Mouse (Mus musculus) heart, embryonic 15.5 days (tissue): Measurements from ENCODE around the gene Arhgef18. TPM values are rescaled to one million over a fixed set of nuclear protein-coding genes. Genes with fewer than 3 reads are reported as not detected.
A peak's percentile ranks its signal among the peaks of the same experiment; 100 is the strongest.

ENCODE experiments used
- ATAC-seq: fragments of 200-750 bp; cut with Nextera tagmentation; replicated peaks from 2 replicates; pipeline ENCODE4 v1.8.0; 2017; ENCODE audit warnings: low read depth, moderate TSS enrichment; ENCODE audit not compliant: insufficient number of reproducible peaks, insufficient read depth, low FRiP score
- H3K27ac ChIP-seq: fragments of 300-500 bp; sonication (generic); 2 replicates; pipeline ENCODE4 v1.5.1; 2015; ENCODE audit warnings: mild to moderate bottlenecking, inconsistent platforms
- H3K27me3 ChIP-seq: fragments of 300-500 bp; sonication (generic); 2 replicates; pipeline ENCODE4 v1.6.1; 2015; ENCODE audit warnings: inconsistent platforms
- H3K36me3 ChIP-seq: fragments of 300-500 bp; sonication (generic); 2 replicates; pipeline ENCODE4 v1.6.1; 2015; ENCODE audit warnings: mild to moderate bottlenecking, inconsistent platforms
- H3K4me1 ChIP-seq: fragments of 300-500 bp; sonication (generic); replicated peaks from 2 replicates; pipeline ENCODE4 v1.6.1; 2015; ENCODE audit warnings: inconsistent platforms
- H3K4me2 ChIP-seq: fragments of 300-500 bp; sonication (generic); 2 replicates; pipeline ENCODE4 v1.6.1; 2015; ENCODE audit warnings: inconsistent platforms, mild to moderate bottlenecking, moderate library complexity
- H3K4me3 ChIP-seq: fragments of 300-500 bp; sonication (generic); 2 replicates; pipeline ENCODE4 v1.5.1; 2015; ENCODE audit warnings: mild to moderate bottlenecking, inconsistent platforms
- H3K9ac ChIP-seq: fragments of 300-500 bp; sonication (generic); 2 replicates; pipeline ENCODE4 v1.6.1; 2015; ENCODE audit warnings: mild to moderate bottlenecking, inconsistent platforms
- H3K9me3 ChIP-seq: fragments of 300-500 bp; sonication (generic); replicated peaks from 2 replicates; pipeline ENCODE4 v1.6.1; 2016; ENCODE audit warnings: inconsistent platforms
- WGBS: fragments of 180-500 bp; shearing (Covaris S2); methylation state at CpG from one replicate; pipeline ENCODE4 v1.1.7; 2015; ENCODE audit warnings: mixed read lengths; 5-methylcytosine and 5-hydroxymethylcytosine counted together
- polyA plus RNA-seq: library from polyadenylated mRNA; unstranded; fragments of >200 nt; fragmentation: Nextera tagmentation; extraction: Ambion mirVana; gene quantifications from 2 replicates; pipeline ENCODE4 v1.2.1, GENCODE M21; 2015

Arhgef18 gene
- polyA plus RNA-seq, 1 experiment from 2014 or later = 4.1 TPM

- H3K36me3 ChIP-seq = no peaks in the 10 kb centered on the region
- peaks cover 5% of the 10 kb centered on the region; the same call in 1 of the 2 replicates for H3K4me1 ChIP-seq
- no peak overlapping the region for H3K4me2 ChIP-seq
- 86% methylated on average over 2 of the region's 2 CpGs for WGBS
- H3K9me3 ChIP-seq = no peaks in the 10 kb centered on the region
- H3K4me3 ChIP-seq = no peak overlapping the region
- H3K9ac ChIP-seq = no peak overlapping the region
- no peaks in the 10 kb centered on the region for H3K27me3 ChIP-seq
- H3K27ac ChIP-seq = no peak overlapping the region
- no peak for ATAC-seq
Measured at GRCm38 (mm10) chr8:3463248-3463647, 70.4 kb downstream of the Arhgef18 start.

- Histone ChIP-seq H3K27me3 (no peaks in the 10 kb centered on the region), H3K36me3 (no peaks in the 10 kb centered on the region), H3K9ac (no peak overlapping the region), H3K9me3 (no peaks in the 10 kb centered on the region), H3K4me1 (peaks cover 5% of the 10 kb centered on the region; the same call in 1 of the 2 replicates), H3K4me2 (no peak overlapping the region), H3K4me3 (no peak overlapping the region), H3K27ac (no peak overlapping the region)
- WGBS = 58% methylated on average over 5 of the region's 5 CpGs
- no peak for ATAC-seq
Measured at GRCm38 (mm10) chr8:3464309-3464708, 71.5 kb downstream of the Arhgef18 start.

GRCm38 (mm10) chr8:3467006-3467885 lies 74.4 kb downstream of the Arhgef18 start, which contains the start of gene Pex11g:
Gene Pex11g, minus strand, starts transcription at chr8:3467680.
- 5% methylated on average over 32 of the region's 32 CpGs for WGBS
- Histone ChIP-seq H3K4me3 (peak within 1 kb of the TSS; percentile 53), H3K4me1 (peaks cover 5% of the 10 kb centered on the region; the same call in 1 of the 2 replicates), H3K4me2 (peak within 1 kb of the TSS; percentile 71), H3K27ac (peak within 1 kb of the TSS; percentile 59), H3K27me3 (no peaks in the 10 kb centered on the region), H3K9me3 (no peaks in the 10 kb centered on the region), H3K36me3 (no peaks in the 10 kb centered on the region), H3K9ac (peak within 1 kb of the TSS; percentile 58)
- peak; percentile 93 for ATAC-seq

- ATAC-seq = no peak
- WGBS = 53% methylated on average over 9 of the region's 9 CpGs
Measured at GRCm38 (mm10) chr8:3467886-3468545, 75.2 kb downstream of the Arhgef18 start.

GRCm38 (mm10) chr8:3468838-3469237 lies 76.0 kb downstream of the Arhgef18 start:
- Histone ChIP-seq H3K9ac (no peak overlapping the region), H3K4me2 (no peak overlapping the region), H3K4me1 (peaks cover 5% of the 10 kb centered on the region; the same call in 1 of the 2 replicates), H3K9me3 (no peaks in the 10 kb centered on the region), H3K36me3 (no peaks in the 10 kb centered on the region), H3K27me3 (no peaks in the 10 kb centered on the region), H3K4me3 (no peak overlapping the region), H3K27ac (no peak overlapping the region)
- WGBS = 100% methylated on average over 1 of the region's 1 CpGs
- ATAC-seq = no peak

More at GRCm38 (mm10) chr8:3467886-3468545, 75.2 kb downstream of the Arhgef18 start:
- peak overlapping the region; percentile 58 for H3K9ac ChIP-seq
- H3K27ac ChIP-seq = peak overlapping the region; percentile 59
- H3K4me1 ChIP-seq = peaks cover 5% of the 10 kb centered on the region; the same call in 1 of the 2 replicates
- peak overlapping the region; percentile 53 for H3K4me3 ChIP-seq
- peak overlapping the region; percentile 71 for H3K4me2 ChIP-seq
- no peaks in the 10 kb centered on the region for H3K9me3 ChIP-seq
- no peaks in the 10 kb centered on the region for H3K36me3 ChIP-seq
- H3K27me3 ChIP-seq = no peaks in the 10 kb centered on the region

GRCm38 (mm10) chr8:3470562-3470961 lies 77.8 kb downstream of the Arhgef18 start, which contains the start of gene Tex45:
Gene Tex45, plus strand, starts transcription at chr8:3470862.
- peaks cover 5% of the 10 kb centered on the region; the same call in 1 of the 2 replicates for H3K4me1 ChIP-seq
- ATAC-seq = no peak

GRCm38 (mm10) chr8:3475715-3476429 lies 83.1 kb downstream of the Arhgef18 start:
- Histone ChIP-seq H3K27ac (no peak overlapping the region), H3K9ac (no peak overlapping the region; the same call in 1 of the 2 replicates), H3K9me3 (no peaks in the 10 kb centered on the region), H3K27me3 (peaks cover 11% of the 10 kb centered on the region), H3K4me1 (peaks cover 6% of the 10 kb centered on the region; the same call in 1 of the 2 replicates), H3K4me2 (peak overlapping the region; percentile 62), H3K4me3 (peak overlapping the region; percentile 37), H3K36me3 (no peaks in the 10 kb centered on the region)
- 20% methylated on average over 37 of the region's 37 CpGs for WGBS
- ATAC-seq = 0 out of 2 replicates have a peak, but pooled peaks have one; percentile 56

More at GRCm38 (mm10) chr8:3470562-3470961, 77.8 kb downstream of the Arhgef18 start, which contains the start of gene Tex45:
- H3K4me3 ChIP-seq = no peak within 1 kb of the TSS
- no peak within 1 kb of the TSS for H3K4me2 ChIP-seq
- no peak within 1 kb of the TSS for H3K27ac ChIP-seq
- no peaks in the 10 kb centered on the region for H3K27me3 ChIP-seq
- no peaks in the 10 kb centered on the region for H3K36me3 ChIP-seq
- no peaks in the 10 kb centered on the region for H3K9me3 ChIP-seq
- no peak within 1 kb of the TSS for H3K9ac ChIP-seq

GRCm38 (mm10) chr8:3480221-3480785 lies 87.5 kb downstream of the Arhgef18 start:
- Histone ChIP-seq H3K36me3 (no peaks in the 10 kb centered on the region), H3K27me3 (peaks cover 11% of the 10 kb centered on the region), H3K9ac (no peak overlapping the region), H3K27ac (0 out of 2 replicates have a peak overlapping the region, but pooled peaks have one; percentile 12), H3K4me2 (no peak overlapping the region), H3K9me3 (no peaks in the 10 kb centered on the region), H3K4me3 (no peak overlapping the region), H3K4me1 (peaks cover 6% of the 10 kb centered on the region; the same call in 1 of the 2 replicates)
- ATAC-seq = no peak
- WGBS = 50% methylated on average over 4 of the region's 4 CpGs

GRCm38 (mm10) chr8:3481605-3482004 lies 88.8 kb downstream of the Arhgef18 start:
- no peak overlapping the region for H3K4me2 ChIP-seq
- ATAC-seq = no peak
- no peak overlapping the region for H3K4me3 ChIP-seq
- H3K27me3 ChIP-seq = peaks cover 6% of the 10 kb centered on the region; the same call in 1 of the 2 replicates
- H3K9ac ChIP-seq = no peak overlapping the region
- no peaks in the 10 kb centered on the region for H3K36me3 ChIP-seq
- 59% methylated on average over 5 of the region's 5 CpGs for WGBS
- H3K4me1 ChIP-seq = no peaks in the 10 kb centered on the region
- H3K9me3 ChIP-seq = no peaks in the 10 kb centered on the region
- no peak overlapping the region for H3K27ac ChIP-seq

GRCm38 (mm10) chr8:3482240-3482740 lies 89.5 kb downstream of the Arhgef18 start:
- Histone ChIP-seq H3K4me1 (0 out of 2 replicates have a peak, but pooled peaks cover under 1% of the 10 kb centered on the region), H3K27ac (no peak overlapping the region), H3K27me3 (peaks cover 5% of the 10 kb centered on the region; the same call in 1 of the 2 replicates), H3K4me2 (no peak overlapping the region), H3K4me3 (no peak overlapping the region), H3K9ac (no peak overlapping the region), H3K36me3 (no peaks in the 10 kb centered on the region), H3K9me3 (no peaks in the 10 kb centered on the region)
- WGBS = 81% methylated on average over 22 of the region's 22 CpGs
- ATAC-seq = no peak
